Mouse (Mus musculus) thymus, adult 2 months (tissue): ENCODE measurements around the gene Ehd2.

ENCODE experiments used
- CTCF ChIP-seq: fragments of 200-500 bp; IDR thresholded peaks from 2 replicates; pipeline ENCODE4 v1.5.1; 2012; ENCODE audit warnings: mild to moderate bottlenecking, control low read depth, low read length, moderate library complexity, borderline replicate concordance; ENCODE audit not compliant: control insufficient read depth, poor library complexity, insufficient read depth; ENCODE audit errors: extremely low read depth
- POLR2A ChIP-seq: fragments of 200-500 bp; IDR thresholded peaks from 2 replicates; pipeline ENCODE4 v1.6.1; 2012; ENCODE audit warnings: mild to moderate bottlenecking, low read length, control low read depth, moderate library complexity; ENCODE audit not compliant: control insufficient read depth, poor library complexity, insufficient read depth; ENCODE audit errors: extremely low read depth

GRCm38 (mm10) chr7:15912183-15912582 is 55.2 kb downstream of the Ehd2 start:
- TF ChIP-seq CTCF (peak; percentile 81; the same call in 1 of the 2 replicates), POLR2A (no peak)
